Mouse (Mus musculus) cerebellum, adult 2 months (tissue): Measurements from ENCODE around the gene Bmpr2.
A peak's percentile ranks its signal among the peaks of the same experiment; 100 is the strongest.

Source experiments
- CTCF ChIP-seq: fragments of 200-500 bp; IDR thresholded peaks from 2 replicates; pipeline ENCODE4 v1.5.1; 2011; ENCODE audit warnings: low read depth, mild to moderate bottlenecking, control low read depth, low read length, moderate library complexity, borderline replicate concordance; ENCODE audit not compliant: insufficient read depth
- POLR2A ChIP-seq: fragments of 200-500 bp; IDR thresholded peaks from 2 replicates; pipeline ENCODE4 v1.6.1; 2011; ENCODE audit warnings: low read length, control low read depth, borderline replicate concordance; ENCODE audit not compliant: insufficient read depth

DNA sequence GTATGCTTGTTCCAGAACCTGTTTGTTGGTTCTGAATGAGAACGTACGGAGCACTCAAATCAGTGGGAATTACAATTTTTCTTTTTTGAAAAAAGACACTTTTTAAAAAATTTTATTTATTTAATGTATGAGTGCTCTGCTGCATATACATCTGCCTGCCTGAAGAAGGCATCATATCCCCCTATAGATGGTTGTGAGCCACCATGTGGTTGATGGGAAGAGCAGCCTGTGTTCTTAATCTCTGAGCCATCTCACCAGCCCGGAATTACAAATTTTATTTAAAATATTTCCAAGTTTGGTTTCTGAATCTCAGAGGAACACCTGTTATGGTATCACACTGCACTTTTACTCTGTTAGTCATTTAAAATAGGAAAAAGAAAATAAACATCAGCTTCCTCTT is 110.8 kb downstream of the Bmpr2 start:
- TF ChIP-seq POLR2A: no peak
- TF ChIP-seq CTCF: 0 out of 2 replicates have a peak, but pooled peaks have one; percentile 4
